Mouse (Mus musculus) ES-E14 (cell line): ENCODE results near the gene Awat1.

Experiments used
- HCFC1 ChIP-seq: IDR thresholded peaks from 2 replicates; pipeline ENCODE4 v1.6.1; 2012; ENCODE audit warnings: low read length, inconsistent platforms, borderline replicate concordance; ENCODE audit not compliant: insufficient read depth
- MAFK ChIP-seq: IDR thresholded peaks from 2 replicates; pipeline ENCODE4 v1.6.1; 2014; ENCODE audit warnings: mild to moderate bottlenecking, low read depth, low read length, inconsistent platforms; ENCODE audit not compliant: insufficient read depth
- ZNF384 ChIP-seq: IDR thresholded peaks from 2 replicates; pipeline ENCODE4 v1.6.1; 2012; ENCODE audit warnings: low read depth, low read length, inconsistent platforms

- TF ChIP-seq ZNF384 (no peak), MAFK (no peak), HCFC1 (no peak)
Measured at GRCm38 (mm10) chrX:100605314-100605713, 33.3 kb downstream of the Awat1 start, which contains the start of gene Arr3.
